7 mouse cellular contexts compared by ENCODE assay signal in genomic region chr2:30720291-30720690, GRCm38 (mm10).
DNase-seq lines count a peak whose midpoint lies in the region; ATAC-seq and TF ChIP-seq lines count a peak whose summit lies in the region.

No protein-coding gene starts in this region.

- no peaks in the 10 kb centered on the region for H3K27me3 ChIP-seq in lung, embryonic 14.5 days (ENCODE audit: insufficient read depth, low read length)
- no peaks in the 10 kb centered on the region for H3K27me3 ChIP-seq in forebrain, embryonic 14.5 days (replicated peaks; ENCODE audit: control insufficient read depth, insufficient read depth, low read length)
- no peaks in the 10 kb centered on the region for H3K27me3 ChIP-seq in limb, embryonic 10.5 days (ENCODE audit: low read depth, poor library complexity, severe bottlenecking)
- H3K27me3 ChIP-seq in small intestine, adult 2 months (ENCODE audit: control insufficient read depth, insufficient read depth, low read length), result no peaks in the 10 kb centered on the region

- peak overlapping the region; percentile 86 for H3K4me2 ChIP-seq in lung, embryonic 14.5 days
- H3K4me2 ChIP-seq in forebrain, embryonic 14.5 days (ENCODE audit: low read length), result peak overlapping the region; percentile 64

- H3K9me3 ChIP-seq in lung, embryonic 14.5 days (ENCODE audit: low read depth, low read length), result no peaks in the 10 kb centered on the region
- H3K9me3 ChIP-seq in forebrain, embryonic 14.5 days (replicated peaks; ENCODE audit: control insufficient read depth, low read length), result no peaks in the 10 kb centered on the region
- H3K9me3 ChIP-seq in limb, embryonic 10.5 days (replicated peaks), result no peaks in the 10 kb centered on the region

- H3K9ac ChIP-seq in lung, embryonic 14.5 days, result peak overlapping the region; percentile 79
- H3K9ac ChIP-seq in forebrain, embryonic 14.5 days (ENCODE audit: low read length), result peak overlapping the region; percentile 77

- 51% methylated on average over 5 of the region's 5 CpGs for WGBS in lung, embryonic 14.5 days
- 15% methylated on average over 5 of the region's 5 CpGs for WGBS in forebrain, embryonic 14.5 days
- 39% methylated on average over 5 of the region's 5 CpGs for WGBS in limb, embryonic 10.5 days
- 80% methylated on average over 5 of the region's 5 CpGs for WGBS in small intestine, adult 2 months

- H3K27ac ChIP-seq in lung, embryonic 14.5 days (ENCODE audit: low read depth), result peak overlapping the region; percentile 100
- H3K27ac ChIP-seq in forebrain, embryonic 14.5 days (ENCODE audit: low read depth, low read length), result peak overlapping the region; percentile 100
- peak overlapping the region; percentile 94 for H3K27ac ChIP-seq in limb, embryonic 10.5 days
- peak overlapping the region; percentile 60 for H3K27ac ChIP-seq in small intestine, adult 2 months (ENCODE audit: insufficient read depth, low read depth, low read length)

- TF ChIP-seq CTCF in lung, embryonic 14.5 days (IDR thresholded peaks at IDR 0.05; ENCODE audit: low read depth), result no peak
- TF ChIP-seq CTCF in small intestine, adult 2 months (IDR thresholded peaks at IDR 0.05; ENCODE audit: extremely low read depth, insufficient read length, insufficient replicate concordance, low read depth, low read length), result no peak

- peak overlapping the region; percentile 38 for H3K4me3 ChIP-seq in lung, embryonic 14.5 days (ENCODE audit: low read depth, low read length)
- peak overlapping the region; percentile 24 for H3K4me3 ChIP-seq in forebrain, embryonic 14.5 days (ENCODE audit: low read depth, low read length)
- peak overlapping the region; percentile 43 for H3K4me3 ChIP-seq in limb, embryonic 10.5 days
- H3K4me3 ChIP-seq in small intestine, adult 2 months (ENCODE audit: low read depth, low read length), result no peak overlapping the region

- H3K4me1 ChIP-seq in lung, embryonic 14.5 days (ENCODE audit: insufficient read depth), result peaks cover 80% of the 10 kb centered on the region
- peaks cover 85% of the 10 kb centered on the region for H3K4me1 ChIP-seq in forebrain, embryonic 14.5 days (ENCODE audit: control insufficient read depth, insufficient read depth, low read length)
- H3K4me1 ChIP-seq in limb, embryonic 10.5 days, result peaks cover 100% of the 10 kb centered on the region
- peaks cover 41% of the 10 kb centered on the region for H3K4me1 ChIP-seq in small intestine, adult 2 months (ENCODE audit: control insufficient read depth, insufficient read depth, insufficient read length, low read length)

- no peaks in the 10 kb centered on the region for H3K36me3 ChIP-seq in lung, embryonic 14.5 days (ENCODE audit: insufficient read depth)
- no peaks in the 10 kb centered on the region for H3K36me3 ChIP-seq in forebrain, embryonic 14.5 days (ENCODE audit: control insufficient read depth, insufficient read depth, low read length)
- no peaks in the 10 kb centered on the region for H3K36me3 ChIP-seq in limb, embryonic 10.5 days
- no peaks in the 10 kb centered on the region for H3K36me3 ChIP-seq in small intestine, adult 2 months (ENCODE audit: control insufficient read depth, insufficient read depth, low read length)

- ATAC-seq in lung, embryonic 14.5 days (ENCODE audit: insufficient read depth), result no peak
- ATAC-seq in forebrain, embryonic 14.5 days, result no peak

- no peak for TF ChIP-seq POLR2A in small intestine, adult 2 months (IDR thresholded peaks at IDR 0.05; ENCODE audit: low read depth, low read length)

- DNase-seq in lung, embryonic 14.5 days, result no peak
- no peak for DNase-seq in lung, postnatal 36 days
- DNase-seq in forebrain, embryonic 14.5 days (ENCODE audit: low spot score), result no peak
- no peak for DNase-seq in limb, embryonic 10.5 days (ENCODE audit: low spot score)
- no peak for DNase-seq in lung, postnatal 4 days
- DNase-seq in right cerebral cortex, adult 18-20 months, result no peak
